ENCODE assay signal across 8 mouse cellular contexts in the genomic region with DNA sequence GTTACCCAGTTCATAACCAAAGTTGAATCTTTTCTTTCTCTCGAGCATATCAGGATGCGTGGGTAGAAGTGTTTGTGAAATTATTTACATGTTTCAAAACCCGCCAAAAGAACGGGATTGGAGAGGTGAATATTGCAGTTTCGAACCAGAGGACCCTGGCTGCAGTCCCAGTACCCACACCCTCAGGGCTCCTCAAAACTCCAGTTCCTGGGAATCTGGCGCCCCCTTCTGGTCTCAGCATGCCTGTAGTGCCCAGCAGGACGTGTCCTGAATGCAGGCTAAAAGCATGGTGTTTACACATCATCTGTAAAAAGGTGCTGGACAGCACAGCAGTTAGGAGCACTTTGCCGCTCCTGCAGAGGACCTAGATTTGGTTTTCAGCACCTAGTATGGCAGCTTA. TPM values are rescaled to one million over a fixed set of nuclear protein-coding genes. Genes with fewer than 3 reads are reported as not detected.
DNase-seq lines count a peak whose midpoint lies in the region; ATAC-seq and TF ChIP-seq lines count a peak whose summit lies in the region.

No protein-coding gene starts in this region.

- TF ChIP-seq POLR2A in lung, adult 2 months (IDR thresholded peaks at IDR 0.05; ENCODE audit: borderline replicate concordance, extremely low read depth, low read depth, low read length), result no peak

- H3K9ac ChIP-seq in forebrain, embryonic 15.5 days (replicated peaks), result no peak overlapping the region
- H3K9ac ChIP-seq in intestine, postnatal 0 days (ENCODE audit: low read depth, low read length), result no peak overlapping the region

- no peak for ATAC-seq in forebrain, embryonic 15.5 days (replicated peaks)
- no peak for ATAC-seq in intestine, postnatal 0 days

- TF ChIP-seq CTCF in C2C12 (IDR thresholded peaks at IDR 0.05; ENCODE audit: control insufficient read depth, insufficient read depth, insufficient read length), result peak; percentile 51
- TF ChIP-seq CTCF in intestine, postnatal 0 days (IDR thresholded peaks at IDR 0.05; ENCODE audit: low read depth), result peak; percentile 74
- peak; percentile 47 for TF ChIP-seq CTCF in lung, adult 2 months (IDR thresholded peaks at IDR 0.05; ENCODE audit: insufficient read depth, low read length)

- H3K27me3 ChIP-seq in C2C12 (ENCODE audit: control insufficient read depth, insufficient read depth, insufficient read length), result peaks cover 18% of the 10 kb centered on the region
- H3K27me3 ChIP-seq in forebrain, embryonic 15.5 days, result no peaks in the 10 kb centered on the region
- no peaks in the 10 kb centered on the region for H3K27me3 ChIP-seq in intestine, postnatal 0 days (replicated peaks; ENCODE audit: control insufficient read depth, insufficient read depth, low read length)

- peaks cover 10% of the 10 kb centered on the region for H3K36me3 ChIP-seq in C2C12 (ENCODE audit: control insufficient read depth, insufficient read depth)
- peaks cover 8% of the 10 kb centered on the region for H3K36me3 ChIP-seq in forebrain, embryonic 15.5 days
- H3K36me3 ChIP-seq in intestine, postnatal 0 days (ENCODE audit: control insufficient read depth, insufficient read depth), result 0 out of 2 replicates have a peak, but pooled peaks cover 4% of the 10 kb centered on the region

- 57% methylated on average over 8 of the region's 8 CpGs for WGBS in forebrain, embryonic 15.5 days
- 61% methylated on average over 8 of the region's 8 CpGs for WGBS in intestine, postnatal 0 days
- WGBS in lung, adult 2 months, result 55% methylated on average over 8 of the region's 8 CpGs

- no peak overlapping the region for H3ac ChIP-seq in C2C12 (ENCODE audit: control insufficient read depth, insufficient read length, low read depth)

- peaks cover 39% of the 10 kb centered on the region for H3K79me2 ChIP-seq in C2C12 (ENCODE audit: control insufficient read depth, insufficient read depth)

- no peak overlapping the region for H3K4me3 ChIP-seq in C2C12 (ENCODE audit: insufficient read depth, poor library complexity, severe bottlenecking)
- H3K4me3 ChIP-seq in forebrain, embryonic 15.5 days, result 0 out of 2 replicates have a peak overlapping the region, but pooled peaks have one; percentile 97
- no peak overlapping the region; the same call in 1 of the 2 replicates for H3K4me3 ChIP-seq in intestine, postnatal 0 days (ENCODE audit: low read depth, low read length)
- no peak overlapping the region for H3K4me3 ChIP-seq in lung, adult 2 months (replicated peaks; ENCODE audit: extremely low read depth, low read depth, low read length)

- no peak overlapping the region for H3K27ac ChIP-seq in forebrain, embryonic 15.5 days (replicated peaks)
- H3K27ac ChIP-seq in intestine, postnatal 0 days (ENCODE audit: low read depth, low read length), result no peak overlapping the region

- H3K4me2 ChIP-seq in forebrain, embryonic 15.5 days (replicated peaks), result no peak overlapping the region
- no peak overlapping the region for H3K4me2 ChIP-seq in intestine, postnatal 0 days (replicated peaks; ENCODE audit: low read depth)

- peak; percentile 18 for DNase-seq in 3134 (ENCODE audit: extremely low read depth, insufficient read length, low spot score)
- DNase-seq in c-Kit-negative CD71-positive TER-119-positive erythroid progenitor cells, embryonic 14.5 days (ENCODE audit: low read depth, low spot score), result peak; percentile 56
- DNase-seq in lung, adult 2 months, result peak; percentile 37
- DNase-seq in right cerebral cortex, postnatal 14 days, result peak; percentile 59
- no peak for DNase-seq in yolk sac, embryonic 10.5 days (ENCODE audit: low spot score)

- H3K79me3 ChIP-seq in C2C12 (ENCODE audit: low read depth), result peaks cover 33% of the 10 kb centered on the region

- peaks cover 33% of the 10 kb centered on the region for H3K4me1 ChIP-seq in forebrain, embryonic 15.5 days
- H3K4me1 ChIP-seq in intestine, postnatal 0 days (replicated peaks; ENCODE audit: control insufficient read depth, insufficient read depth, low read length), result no peaks in the 10 kb centered on the region
- H3K4me1 ChIP-seq in lung, adult 2 months (ENCODE audit: control insufficient read depth, insufficient read depth, low read length), result peaks cover 3% of the 10 kb centered on the region; the same call in 1 of the 2 replicates

- H3K9me3 ChIP-seq in forebrain, embryonic 15.5 days, result no peaks in the 10 kb centered on the region
- H3K9me3 ChIP-seq in intestine, postnatal 0 days (ENCODE audit: control insufficient read depth), result no peaks in the 10 kb centered on the region

TF ChIP-seq in C2C12, 6 proteins besides CTCF, POLR2A, EP300 and RAD21:
- no peak for TF ChIP-seq MAX (IDR thresholded peaks at IDR 0.05)
- no peak for TF ChIP-seq USF1 (IDR thresholded peaks at IDR 0.05; ENCODE audit: low read depth)
- no peak for TF ChIP-seq MYOD1 (IDR thresholded peaks at IDR 0.05; ENCODE audit: control insufficient read depth, insufficient read length, low read depth)
- no peak for TF ChIP-seq MYOG (IDR thresholded peaks at IDR 0.05; ENCODE audit: control insufficient read depth, extremely low read depth, insufficient read length)
- no peak for TF ChIP-seq FOSL1 (IDR thresholded peaks at IDR 0.05; ENCODE audit: insufficient read depth, low read length, poor library complexity, severe bottlenecking)
- no peak for TF ChIP-seq CEBPB (IDR thresholded peaks at IDR 0.05; ENCODE audit: low read depth)

RNA-seq across cellular contexts. Expression of gene Paxbp1, which starts 1.2 kb away (rescaled TPM):
- 6.1 TPM for polyA plus RNA-seq in C2C12 (2012; fragmentation: generic; extraction: Trizol)
- polyA plus RNA-seq in forebrain, embryonic 15.5 days (2015; fragmentation: Nextera tagmentation; extraction: Ambion mirVana), result 79.5 and 86.3 TPM in 2 replicates
- 17.3 and 19.1 TPM in 2 replicates for polyA plus RNA-seq in intestine, postnatal 0 days (2015; fragmentation: Nextera tagmentation; extraction: Ambion mirVana)
- polyA plus RNA-seq in lung, adult 2 months (2012; rRNA removed), result 12.2 and 21.7 TPM in 2 replicates

RNA-seq across cellular contexts. Expression of gene Synj1, which starts 34.4 kb away (rescaled TPM):
- 11.3 TPM for polyA plus RNA-seq in C2C12 (2012; fragmentation: generic; extraction: Trizol)
- 33.7 and 36.0 TPM in 2 replicates for polyA plus RNA-seq in forebrain, embryonic 15.5 days (2015; fragmentation: Nextera tagmentation; extraction: Ambion mirVana)
- polyA plus RNA-seq in intestine, postnatal 0 days (2015; fragmentation: Nextera tagmentation; extraction: Ambion mirVana), result 15.8 and 16.6 TPM in 2 replicates
- 35.8 and 42.2 TPM in 2 replicates for polyA plus RNA-seq in lung, adult 2 months (2012; rRNA removed)

RNA-seq across cellular contexts. Expression of gene 4932438H23Rik, which starts 49.4 kb away (rescaled TPM):
- 0.02 TPM for polyA plus RNA-seq in C2C12 (2012; fragmentation: generic; extraction: Trizol)
- 0.60 and 0.89 TPM in 2 replicates for polyA plus RNA-seq in forebrain, embryonic 15.5 days (2015; fragmentation: Nextera tagmentation; extraction: Ambion mirVana)
- 0.34 and 0.44 TPM in 2 replicates for polyA plus RNA-seq in intestine, postnatal 0 days (2015; fragmentation: Nextera tagmentation; extraction: Ambion mirVana)
- polyA plus RNA-seq in lung, adult 2 months (2012; rRNA removed), result 0.23 and 0.30 TPM in 2 replicates
